Mouse (Mus musculus) cerebellum, adult 2 months (tissue): ENCODE measurements around the gene Apol7a. TPM values are rescaled to one million over a fixed set of nuclear protein-coding genes. Genes with fewer than 3 reads are reported as not detected.

Source experiments
- DNase-seq, 2 experiments: peaks; one replicate each; pipeline ENCODE4 v3.0.0; 2021
- H3K27ac ChIP-seq: fragments of 200-500 bp; 2 replicates; pipeline ENCODE4 v1.5.1; 2012; ENCODE audit warnings: low read length, control low read depth, inconsistent platforms; ENCODE audit not compliant: insufficient read depth
- H3K27me3 ChIP-seq: fragments of 200-500 bp; 2 replicates; pipeline ENCODE4 v1.6.1; 2012; ENCODE audit warnings: inconsistent platforms, mild to moderate bottlenecking, low read length, moderate library complexity; ENCODE audit not compliant: control insufficient read depth, insufficient read depth
- H3K4me1 ChIP-seq: fragments of 200-500 bp; 2 replicates; pipeline ENCODE4 v1.6.1; 2011; ENCODE audit warnings: low read length; ENCODE audit not compliant: control insufficient read depth, insufficient read depth
- H3K4me3 ChIP-seq: fragments of 200-500 bp; replicated peaks from 2 replicates; pipeline ENCODE3; 2011; ENCODE audit warnings: mild to moderate bottlenecking, low read depth, low read length, control low read depth; ENCODE audit not compliant: insufficient read depth
- CTCF ChIP-seq: fragments of 200-500 bp; IDR thresholded peaks from 2 replicates; pipeline ENCODE4 v1.5.1; 2011; ENCODE audit warnings: low read depth, mild to moderate bottlenecking, control low read depth, low read length, moderate library complexity, borderline replicate concordance; ENCODE audit not compliant: insufficient read depth
- POLR2A ChIP-seq: fragments of 200-500 bp; IDR thresholded peaks from 2 replicates; pipeline ENCODE4 v1.6.1; 2011; ENCODE audit warnings: low read length, control low read depth, borderline replicate concordance; ENCODE audit not compliant: insufficient read depth
- WGBS: fragments of 180-500 bp; shearing (Covaris S2); methylation state at CpG from one replicate; pipeline ENCODE4 v1.1.7; 2018; 5-methylcytosine and 5-hydroxymethylcytosine counted together
- polyA plus RNA-seq: library from polyadenylated mRNA; depleted of rRNA; stranded (reverse); fragments of >200 nt; gene quantifications from 2 replicates; pipeline ENCODE4 v1.2.3, GENCODE M21; 2012; rRNA removed

The Apol7a gene
- polyA plus RNA-seq, 1 experiment, result 0.07 TPM

- no peaks in the 10 kb centered on the region for H3K27me3 ChIP-seq
- WGBS, result 84% methylated on average over 7 of the region's 7 CpGs
- H3K4me3 ChIP-seq, result no peak overlapping the region
- TF ChIP-seq POLR2A (no peak), CTCF (no peak)
- no peak for DNase-seq
- no peak overlapping the region for H3K27ac ChIP-seq
- H3K4me1 ChIP-seq, result peaks cover 6% of the 10 kb centered on the region
These were observed 60.5 kb downstream of the Apol7a start for GRCm38 (mm10) chr15:77338451-77338850.

Other genes starting within 250 kb of the Apol7a start
- gene Rbfox2, start 92.1 kb downstream of the Apol7a start, polyA plus RNA-seq, result 177 and 188 TPM in 2 replicates
- 0.59 and 1.0 TPM in 2 replicates for gene Apol9a, start 12.0 kb upstream of the Apol7a start, polyA plus RNA-seq
- gene Apol7b, start 48.4 kb upstream of the Apol7a start, polyA plus RNA-seq, result 0.13 TPM in 1 of 2 replicates, not detected in the other
- not detected in 2 replicates for gene Apol10a, start 77.9 kb upstream of the Apol7a start, polyA plus RNA-seq
- gene Apol11a, start 109.2 kb upstream of the Apol7a start, polyA plus RNA-seq, result not detected in 2 replicates
- not detected in 2 replicates for gene Apol7c, start 134.2 kb upstream of the Apol7a start, polyA plus RNA-seq
- not detected in 2 replicates for gene 1700025B11Rik, start 162.8 kb upstream of the Apol7a start, polyA plus RNA-seq
- 0.17 and 0.31 TPM in 2 replicates for gene Apol10b, start 197.0 kb upstream of the Apol7a start, polyA plus RNA-seq
- not detected in 2 replicates for gene Gm36245, start 200.1 kb upstream of the Apol7a start, polyA plus RNA-seq
- gene Apol11b, start 244.2 kb upstream of the Apol7a start, polyA plus RNA-seq, result 0.13 TPM in 1 of 2 replicates, not detected in the other